Mouse (Mus musculus) CH12.LX (cell line): ENCODE data around the gene Rps21. TPM values are rescaled to one million over a fixed set of nuclear protein-coding genes. Genes with fewer than 3 reads are reported as not detected.

ENCODE experiments used
- DNase-seq: peaks from one replicate; pipeline ENCODE4 v3.0.0-alpha.2; 2013; ENCODE audit errors: extremely low read depth
- H3K27ac ChIP-seq: 2 replicates; pipeline ENCODE4 v1.5.1; 2012; ENCODE audit warnings: low read depth, mild to moderate bottlenecking, control low read depth, moderate library complexity; ENCODE audit not compliant: insufficient read depth
- H3K27me3 ChIP-seq: replicated peaks from 2 replicates; pipeline ENCODE3; 2012; ENCODE audit warnings: inconsistent platforms
- H3K36me3 ChIP-seq, 2 experiments: replicated peaks in 1 of 2; 2 replicates each; pipeline versions ENCODE3 to v1.6.1; 2012; ENCODE audit warnings: inconsistent platforms in 1 of 2, low read length in 1 of 2, mild to moderate bottlenecking in 1 of 2, mixed read lengths in 1 of 2, moderate library complexity in 1 of 2; ENCODE audit not compliant: control insufficient read depth in 1 of 2, insufficient read depth in 1 of 2
- H3K4me1 ChIP-seq, 2 experiments: 2 replicates each; pipeline ENCODE4 v1.6.1; 2012; ENCODE audit warnings: inconsistent platforms in 1 of 2, moderate library complexity in 1 of 2; ENCODE audit not compliant: insufficient read depth in 2 of 2, control insufficient read depth in 1 of 2
- H3K4me2 ChIP-seq: 2 replicates; pipeline ENCODE4 v1.6.1; 2012; ENCODE audit warnings: low read depth, mild to moderate bottlenecking, control low read depth; ENCODE audit not compliant: poor library complexity, insufficient read depth, severe bottlenecking
- H3K4me3 ChIP-seq, 3 experiments: fragments of 150-350 bp in 1 of 3; sonication (generic) in 1 of 3; replicated peaks in 1 of 3; 2 replicates each; pipeline versions ENCODE3 to v1.5.1; 2011 to 2012; ENCODE audit warnings: low read depth in 2 of 3, low read length in 2 of 3, mild to moderate bottlenecking in 2 of 3, moderate library complexity in 2 of 3, control low read depth in 1 of 3, improper control_type of control experiment in 1 of 3, inconsistent platforms in 1 of 3, mixed read lengths in 1 of 3; ENCODE audit not compliant: poor library complexity in 1 of 3
- H3K79me2 ChIP-seq: replicated peaks from 2 replicates; pipeline ENCODE4 v1.6.1; 2012; ENCODE audit warnings: mild to moderate bottlenecking, moderate library complexity; ENCODE audit not compliant: control insufficient read depth, poor library complexity, insufficient read depth, severe bottlenecking; ENCODE audit errors: extremely low read depth
- H3K9ac ChIP-seq: 2 replicates; pipeline ENCODE4 v1.6.1; 2012; ENCODE audit warnings: low read depth, mild to moderate bottlenecking, control low read depth, moderate library complexity; ENCODE audit not compliant: insufficient read depth
- H3K9me3 ChIP-seq: replicated peaks from 2 replicates; pipeline ENCODE3; 2012; ENCODE audit warnings: low read length, inconsistent platforms, mixed read lengths
- BHLHE40 ChIP-seq: IDR thresholded peaks from 2 replicates; pipeline ENCODE4 v1.6.1; 2011; ENCODE audit warnings: mild to moderate bottlenecking, low read depth, low read length, improper control_type of control experiment
- CTCF ChIP-seq, 2 experiments: IDR thresholded peaks in 1 of 2; conservative IDR thresholded peaks in 1 of 2; 2 replicates each; pipeline ENCODE4 v1.5.1; 2011 to 2012; ENCODE audit warnings: low read depth in 2 of 2, low read length in 2 of 2, improper control_type of control experiment in 1 of 2, inconsistent platforms in 1 of 2, mild to moderate bottlenecking in 1 of 2, moderate library complexity in 1 of 2
- ELF1 ChIP-seq: IDR thresholded peaks from 2 replicates; pipeline ENCODE4 v1.6.1; 2014; ENCODE audit warnings: low read depth, mild to moderate bottlenecking, inconsistent platforms, low read length, improper control_type of control experiment
- EP300 ChIP-seq: IDR thresholded peaks from 2 replicates; pipeline ENCODE4 v1.6.1; 2011; ENCODE audit warnings: low read length, improper control_type of control experiment
- ETS1 ChIP-seq: conservative IDR thresholded peaks from 2 replicates; pipeline ENCODE4 v1.6.1; 2012; ENCODE audit warnings: low read depth, mild to moderate bottlenecking, inconsistent platforms, low read length, improper control_type of control experiment, moderate library complexity
- GABPA ChIP-seq: IDR thresholded peaks from 2 replicates; pipeline ENCODE4 v1.6.1; 2012; ENCODE audit warnings: low read depth, low read length, improper control_type of control experiment, inconsistent platforms; ENCODE audit not compliant: insufficient replicate concordance
- JUND ChIP-seq: conservative IDR thresholded peaks from 2 replicates; pipeline ENCODE4 v1.6.1; 2011; ENCODE audit warnings: low read depth, low read length, improper control_type of control experiment
- KAT2A ChIP-seq: IDR thresholded peaks from 2 replicates; pipeline ENCODE4 v1.6.1; 2012; ENCODE audit warnings: low read length, improper control_type of control experiment, inconsistent platforms; ENCODE audit not compliant: insufficient replicate concordance
- MAFK ChIP-seq: IDR thresholded peaks from 2 replicates; pipeline ENCODE4 v1.6.1; 2011; ENCODE audit warnings: low read length, improper control_type of control experiment; ENCODE audit not compliant: insufficient replicate concordance
- MAX ChIP-seq: IDR thresholded peaks from 2 replicates; pipeline ENCODE4 v1.6.1; 2011; ENCODE audit warnings: low read length, improper control_type of control experiment
- MAZ ChIP-seq: IDR thresholded peaks from 2 replicates; pipeline ENCODE4 v1.6.1; 2012; ENCODE audit warnings: low read depth, mild to moderate bottlenecking, inconsistent platforms, low read length, improper control_type of control experiment, moderate library complexity
- MEF2A ChIP-seq: IDR thresholded peaks from 2 replicates; pipeline ENCODE4 v1.6.1; 2014; ENCODE audit warnings: low read depth, mild to moderate bottlenecking, inconsistent platforms, low read length, improper control_type of control experiment, borderline replicate concordance
- MXI1 ChIP-seq: IDR thresholded peaks from 2 replicates; pipeline ENCODE4 v1.6.1; 2011; ENCODE audit warnings: mild to moderate bottlenecking, low read depth, low read length, improper control_type of control experiment
- NRF1 ChIP-seq: IDR thresholded peaks from 2 replicates; pipeline ENCODE4 v1.6.1; 2014; ENCODE audit warnings: low read depth, mild to moderate bottlenecking, inconsistent platforms, low read length, improper control_type of control experiment, moderate library complexity
- POLR2AphosphoS2 ChIP-seq: IDR thresholded peaks from 2 replicates; pipeline ENCODE4 v1.6.1; 2011; ENCODE audit warnings: low read depth, low read length, improper control_type of control experiment
- RAD21 ChIP-seq: IDR thresholded peaks from 2 replicates; pipeline ENCODE4 v1.6.1; 2011; ENCODE audit warnings: low read depth, mild to moderate bottlenecking, low read length, improper control_type of control experiment, moderate library complexity
- SIN3A ChIP-seq: IDR thresholded peaks from 2 replicates; pipeline ENCODE4 v1.6.1; 2012; ENCODE audit warnings: low read length, improper control_type of control experiment, inconsistent platforms
- TBP ChIP-seq: conservative IDR thresholded peaks from 2 replicates; pipeline ENCODE4 v1.6.1; 2011; ENCODE audit warnings: low read depth, low read length, improper control_type of control experiment
- TCF12 ChIP-seq: IDR thresholded peaks from 2 replicates; pipeline ENCODE4 v1.6.1; 2014; ENCODE audit warnings: low read depth, mild to moderate bottlenecking, inconsistent platforms, low read length, improper control_type of control experiment
- UBTF ChIP-seq: IDR thresholded peaks from 2 replicates; pipeline ENCODE4 v1.6.1; 2012; ENCODE audit warnings: low read depth, mild to moderate bottlenecking, inconsistent platforms, low read length, improper control_type of control experiment, moderate library complexity
- USF1 ChIP-seq: IDR thresholded peaks from 2 replicates; pipeline ENCODE4 v1.6.1; 2014; ENCODE audit warnings: low read depth, mild to moderate bottlenecking, inconsistent platforms, low read length, improper control_type of control experiment
- ZKSCAN1 ChIP-seq: IDR thresholded peaks from 2 replicates; pipeline ENCODE4 v1.6.1; 2012; ENCODE audit warnings: low read depth, inconsistent platforms, low read length, improper control_type of control experiment, borderline replicate concordance
- dilution Hi-C: fragments of 300-500 bp; cut with MboI; formaldehyde crosslinking; loops from 2 replicates; pipeline ENCODE4 v1.14.3; 2020; ENCODE audit warnings: low sequenced_read_pairs; ENCODE audit not compliant: extremely low pct_unique_long_range_greater_than_20kb, extremely low pct_ligation_motif_present
- in situ Hi-C: fragments of 300-500 bp; cut with MboI; formaldehyde crosslinking; loops from 3 replicates; pipeline ENCODE4 v1.14.3; 2019; ENCODE audit warnings: low sequenced_read_pairs, low pct_ligation_motif_present, low pct_unique_long_range_greater_than_20kb, mixed read lengths
- polyA plus RNA-seq: library from polyadenylated mRNA; unstranded; fragments of >175 nt; gene quantifications from 2 replicates; pipeline ENCODE4 v1.2.1, GENCODE M21; 2012; ENCODE audit warnings: low read depth; ENCODE audit not compliant: insufficient read length
- total RNA-seq, 2 experiments: library from RNA; depleted of rRNA; stranded (reverse); fragments of 300-350 nt in 1 of 2; fragments of >200 nt in 1 of 2; gene quantifications; 2 replicates each; pipeline ENCODE4 v1.2.3; 2012 to 2014

The Rps21 gene
- total and polyA plus RNA-seq, 3 experiments, result 705 to 3,770 (median 1,686) TPM

GRCm38 (mm10) chr2:180237601-180238345 is 19.4 kb upstream of the Rps21 start:
- TF ChIP-seq MAFK (no peak), UBTF (no peak), ZKSCAN1 (no peak), MEF2A (no peak), ELF1 (no peak), BHLHE40 (no peak)
- Histone ChIP-seq H3K27me3 (peaks cover 22% of the 10 kb centered on the region), H3K9me3 (peaks cover 6% of the 10 kb centered on the region), H3K36me3 (no peaks in the 10 kb centered on the region), H3K79me2 (no peaks in the 10 kb centered on the region), H3K4me3 (no peak overlapping the region), H3K27ac (no peak overlapping the region), H3K4me2 (no peak overlapping the region), H3K9ac (no peak overlapping the region), H3K4me1 (no peaks in the 10 kb centered on the region)
- in situ Hi-C loops, result no loop called here
- dilution Hi-C loops, result no loop called here
- no peak for DNase-seq

- no peak overlapping the region for H3K27ac ChIP-seq
Measured at GRCm38 (mm10) chr2:180238591-180238990, 18.6 kb upstream of the Rps21 start.

More at GRCm38 (mm10) chr2:180238591-180238990, 18.6 kb upstream of the Rps21 start:
- H3K36me3 ChIP-seq, result no peaks in the 10 kb centered on the region
- peaks cover 6% of the 10 kb centered on the region for H3K9me3 ChIP-seq
- no peak for TF ChIP-seq GABPA
- TF ChIP-seq POLR2AphosphoS2, result no peak
- no peak for TF ChIP-seq JUND
- no peak for TF ChIP-seq ETS1
- TF ChIP-seq USF1, result no peak
- no peak for TF ChIP-seq EP300
- TF ChIP-seq MAZ, result no peak
- TF ChIP-seq MXI1, result no peak
- no peak for TF ChIP-seq RAD21
- TF ChIP-seq MEF2A, result no peak
- no peak for TF ChIP-seq TBP
- TF ChIP-seq CTCF (conservative IDR thresholded peaks at IDR 0.05 in 1 of 2, IDR thresholded peaks at IDR 0.05 in 1 of 2; ENCODE audit: low read depth in 2 of 2, low read length in 2 of 2), result no peak
- TF ChIP-seq KAT2A, result no peak
- TF ChIP-seq NRF1, result no peak
- no peak for TF ChIP-seq MAX
- no peak for TF ChIP-seq SIN3A
- no peak for TF ChIP-seq BHLHE40
- no peak for TF ChIP-seq MAFK
- no peak for TF ChIP-seq TCF12
- no peak for TF ChIP-seq ELF1
- no peaks in the 10 kb centered on the region for H3K4me1 ChIP-seq
- no peak overlapping the region for H3K4me2 ChIP-seq
- peaks cover 17% of the 10 kb centered on the region for H3K27me3 ChIP-seq
- dilution Hi-C loops (no loop called here), in situ Hi-C loops (no loop called here)
- DNase-seq, result no peak
- H3K9ac ChIP-seq, result no peak overlapping the region
- no peaks in the 10 kb centered on the region for H3K79me2 ChIP-seq
- no peak overlapping the region for H3K4me3 ChIP-seq
